Mouse (Mus musculus) bone marrow macrophage, adult 2 months (primary cell): ENCODE results near the gene Ptbp1. TPM values are rescaled to one million over a fixed set of nuclear protein-coding genes. Genes with fewer than 3 reads are reported as not detected.
A peak's percentile ranks its signal among the peaks of the same experiment; 100 is the strongest.

ENCODE experiments used
- H3K27ac ChIP-seq: 2 replicates; pipeline ENCODE4 v1.5.1; 2012; ENCODE audit warnings: low read depth, low read length; ENCODE audit not compliant: insufficient read depth
- H3K4me1 ChIP-seq: 2 replicates; pipeline ENCODE4 v1.6.1; 2012; ENCODE audit warnings: low read length; ENCODE audit not compliant: control insufficient read depth, insufficient read depth
- H3K4me3 ChIP-seq: 2 replicates; pipeline ENCODE4 v1.5.1; 2012; ENCODE audit warnings: mild to moderate bottlenecking, low read length, moderate library complexity; ENCODE audit not compliant: insufficient read depth
- CTCF ChIP-seq: IDR thresholded peaks from 2 replicates; pipeline ENCODE4 v1.5.1; 2012; ENCODE audit warnings: low read depth, mild to moderate bottlenecking, low read length, moderate library complexity
- POLR2A ChIP-seq: IDR thresholded peaks from 2 replicates; pipeline ENCODE4 v1.6.1; 2012; ENCODE audit warnings: mild to moderate bottlenecking, low read depth, low read length, borderline replicate concordance
- polyA plus RNA-seq: library from polyadenylated mRNA; stranded (reverse); fragments of >200 nt; gene quantifications from 2 replicates; pipeline ENCODE4 v1.2.4, GENCODE M21; 2012; ENCODE audit not compliant: missing spikeins, insufficient read depth, insufficient read length

Gene Ptbp1
- polyA plus RNA-seq, 1 experiment, result 141 TPM

GRCm38 (mm10) chr10:79832026-79832785, 22.0 kb upstream of the Ptbp1 start:
- no peak for TF ChIP-seq CTCF
- TF ChIP-seq POLR2A, result no peak
- Histone ChIP-seq H3K4me1 (0 out of 2 replicates have a peak, but pooled peaks cover 5% of the 10 kb centered on the region), H3K4me3 (no peak overlapping the region), H3K27ac (no peak overlapping the region)

GRCm38 (mm10) chr10:79832786-79833181, 21.4 kb upstream of the Ptbp1 start:
- H3K4me1 ChIP-seq, result peaks cover 5% of the 10 kb centered on the region; the same call in 1 of the 2 replicates
- no peak overlapping the region for H3K4me3 ChIP-seq
- no peak for TF ChIP-seq CTCF
- no peak for TF ChIP-seq POLR2A
- no peak overlapping the region for H3K27ac ChIP-seq

GRCm38 (mm10) chr10:79834769-79835398, 19.3 kb upstream of the Ptbp1 start:
- Histone ChIP-seq H3K4me3 (no peak overlapping the region), H3K27ac (no peak overlapping the region), H3K4me1 (peaks cover 12% of the 10 kb centered on the region)
- TF ChIP-seq CTCF (peak; percentile 94), POLR2A (no peak)

GRCm38 (mm10) chr10:79836918-79837317, 17.3 kb upstream of the Ptbp1 start:
- Histone ChIP-seq H3K4me1 (peaks cover 14% of the 10 kb centered on the region), H3K27ac (no peak overlapping the region), H3K4me3 (no peak overlapping the region)
- TF ChIP-seq CTCF (no peak), POLR2A (no peak)

- peaks cover 16% of the 10 kb centered on the region for H3K4me1 ChIP-seq
- no peak overlapping the region for H3K4me3 ChIP-seq
- TF ChIP-seq CTCF (no peak), POLR2A (no peak)
- H3K27ac ChIP-seq, result 0 out of 2 replicates have a peak overlapping the region, but pooled peaks have one; percentile 10
Observed at GRCm38 (mm10) chr10:79838151-79838550, 16.1 kb upstream of the Ptbp1 start.

GRCm38 (mm10) chr10:79840091-79840490, 14.1 kb upstream of the Ptbp1 start:
- TF ChIP-seq POLR2A, result no peak
- TF ChIP-seq CTCF, result no peak
- Histone ChIP-seq H3K27ac (no peak overlapping the region), H3K4me3 (no peak overlapping the region), H3K4me1 (peaks cover 16% of the 10 kb centered on the region)

- Histone ChIP-seq H3K27ac (peak overlapping the region; percentile 38), H3K4me1 (peaks cover 16% of the 10 kb centered on the region), H3K4me3 (peak overlapping the region; percentile 54)
- TF ChIP-seq CTCF (no peak), POLR2A (no peak)
Observed at GRCm38 (mm10) chr10:79840644-79841551, 13.3 kb upstream of the Ptbp1 start.

- TF ChIP-seq POLR2A (no peak), CTCF (no peak)
- Histone ChIP-seq H3K4me3 (no peak overlapping the region), H3K4me1 (peaks cover 16% of the 10 kb centered on the region), H3K27ac (no peak overlapping the region)
Observed at GRCm38 (mm10) chr10:79842322-79842721, 11.9 kb upstream of the Ptbp1 start.

GRCm38 (mm10) chr10:79843476-79843875, 10.8 kb upstream of the Ptbp1 start:
- no peak overlapping the region for H3K27ac ChIP-seq
- no peak for TF ChIP-seq POLR2A
- TF ChIP-seq CTCF, result no peak
- no peak overlapping the region for H3K4me3 ChIP-seq
- peaks cover 9% of the 10 kb centered on the region; the same call in 1 of the 2 replicates for H3K4me1 ChIP-seq
